Mouse (Mus musculus) embryonic facial prominence, embryonic 12.5 days (tissue): ENCODE measurements around the gene Gsdmc4. TPM values are rescaled to one million over a fixed set of nuclear protein-coding genes. Genes with fewer than 3 reads are reported as not detected.
"Not testable (repeated sequence)": the region's sequence is repeated elsewhere in the genome, so short reads cannot be mapped to it uniquely, and the experiment has no call there.

Experiments used
- ATAC-seq: fragments of 200-750 bp; cut with Nextera tagmentation; 2 replicates; pipeline ENCODE4 v1.8.0; 2017; ENCODE audit not compliant: insufficient number of reproducible peaks, insufficient read depth, low FRiP score, low TSS enrichment
- H3K27ac ChIP-seq: fragments of 300-500 bp; sonication (generic); 2 replicates; pipeline ENCODE4 v1.5.1; 2016; ENCODE audit warnings: mild to moderate bottlenecking
- H3K27me3 ChIP-seq: fragments of 300-500 bp; sonication (generic); 2 replicates; pipeline ENCODE4 v1.6.1; 2016; ENCODE audit warnings: mild to moderate bottlenecking, moderate library complexity
- H3K36me3 ChIP-seq: fragments of 300-500 bp; sonication (generic); 2 replicates; pipeline ENCODE4 v1.6.1; 2016; ENCODE audit warnings: mild to moderate bottlenecking
- H3K4me1 ChIP-seq: fragments of 300-500 bp; sonication (generic); 2 replicates; pipeline ENCODE4 v1.6.1; 2016
- H3K4me2 ChIP-seq: fragments of 300-500 bp; sonication (generic); replicated peaks from 2 replicates; pipeline ENCODE4 v1.6.1; 2016; ENCODE audit warnings: mild to moderate bottlenecking, moderate library complexity
- H3K4me3 ChIP-seq: fragments of 300-500 bp; sonication (generic); 2 replicates; pipeline ENCODE4 v1.5.1; 2016; ENCODE audit warnings: mild to moderate bottlenecking
- H3K9ac ChIP-seq: fragments of 300-500 bp; sonication (generic); 2 replicates; pipeline ENCODE4 v1.6.1; 2016; ENCODE audit warnings: mild to moderate bottlenecking, moderate library complexity
- H3K9me3 ChIP-seq: fragments of 300-500 bp; sonication (generic); 2 replicates; pipeline ENCODE4 v1.6.1; 2016; ENCODE audit warnings: mild to moderate bottlenecking, moderate library complexity
- WGBS: fragments of 180-500 bp; shearing (Covaris S2); methylation state at CpG from one replicate; pipeline ENCODE4 v1.1.7; 2016; 5-methylcytosine and 5-hydroxymethylcytosine counted together
- polyA plus RNA-seq: library from polyadenylated mRNA; unstranded; fragments of >200 nt; fragmentation: Nextera tagmentation; extraction: Ambion mirVana; gene quantifications from 2 replicates; pipeline ENCODE4 v1.2.1, GENCODE M21; 2016

The Gsdmc4 gene
- polyA plus RNA-seq, 1 experiment from 2014 or later: 0.08 TPM

- not testable (repeated sequence) for H3K27ac ChIP-seq, H3K36me3 ChIP-seq, H3K4me3 ChIP-seq, H3K9ac ChIP-seq, H3K27me3 ChIP-seq, H3K4me1 ChIP-seq, ATAC-seq, H3K9me3 ChIP-seq, H3K4me2 ChIP-seq
- 93% methylated on average over 4 of the region's 4 CpGs for WGBS
These were observed 4.5 kb upstream of the Gsdmc4 start for GRCm38 (mm10) chr15:63916584-63916983.

DNA sequence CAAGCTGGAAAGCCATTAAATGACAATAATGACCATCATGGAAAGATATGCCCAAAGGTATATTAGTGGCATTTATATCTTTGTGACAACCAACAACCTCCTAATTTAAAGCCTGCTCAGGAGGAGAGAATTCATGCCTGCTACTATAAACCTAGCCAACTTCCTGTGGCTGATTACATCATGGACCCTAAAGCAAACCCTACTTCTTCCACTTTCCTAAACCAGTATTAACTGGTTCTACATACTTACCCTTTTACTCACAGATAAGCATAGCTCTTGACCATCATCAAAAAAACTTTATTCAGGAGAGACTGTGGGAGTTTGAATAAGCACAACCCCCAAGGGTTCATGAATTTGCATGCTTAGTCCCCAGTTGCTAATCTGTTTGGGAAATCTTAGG is 2.2 kb downstream of the Gsdmc4 start:
- not testable (repeated sequence) for H3K36me3 ChIP-seq

DNA sequence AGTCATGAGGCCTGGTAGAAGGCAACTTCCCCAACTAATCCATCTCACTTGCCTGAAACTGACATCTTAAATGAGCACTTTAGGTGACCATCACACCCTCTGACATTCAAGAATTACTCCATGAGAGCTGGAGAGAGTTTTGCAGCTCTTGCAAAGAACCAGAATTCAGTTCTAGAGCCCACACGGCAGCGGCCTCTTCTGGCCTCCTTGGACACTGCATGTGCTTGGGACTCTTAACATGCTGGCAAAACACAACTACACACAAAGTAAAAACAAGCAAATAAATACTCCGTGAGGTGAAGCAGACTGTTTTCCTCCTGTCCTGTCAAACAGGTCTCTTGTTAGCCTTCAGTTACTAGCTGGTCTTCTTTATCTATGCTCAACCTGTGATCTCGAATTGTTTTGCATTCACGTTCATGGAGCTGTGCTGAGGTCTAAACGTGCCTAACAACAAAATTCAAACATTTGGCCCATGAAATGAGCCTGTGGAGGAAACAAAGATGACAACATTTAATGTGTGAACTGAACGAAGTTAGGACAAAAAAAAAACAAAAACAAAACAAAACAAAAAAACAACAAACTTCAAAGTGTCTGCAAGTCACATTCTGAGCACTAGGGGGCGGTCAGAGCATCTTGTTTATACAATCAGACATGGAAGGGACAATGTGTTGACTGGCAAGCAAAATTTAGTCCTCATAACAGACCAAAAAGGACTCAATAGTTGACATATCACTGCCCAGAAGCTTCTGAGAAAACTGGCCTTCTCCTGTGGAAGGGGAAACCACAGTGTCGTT is 16.3 kb downstream of the Gsdmc4 start:
- not testable (repeated sequence) for H3K27ac ChIP-seq, H3K4me3 ChIP-seq, H3K9ac ChIP-seq, H3K27me3 ChIP-seq, H3K4me2 ChIP-seq, H3K9me3 ChIP-seq, ATAC-seq, H3K36me3 ChIP-seq, H3K4me1 ChIP-seq
- 36% methylated on average over 9 of the region's 9 CpGs for WGBS

More for the DNA sequence above, 2.2 kb downstream of the Gsdmc4 start:
- not testable (repeated sequence) for H3K9ac ChIP-seq, H3K4me3 ChIP-seq, H3K27me3 ChIP-seq, H3K9me3 ChIP-seq, H3K27ac ChIP-seq, ATAC-seq, H3K4me1 ChIP-seq, H3K4me2 ChIP-seq

GRCm38 (mm10) chr15:63888440-63888839 is 23.7 kb downstream of the Gsdmc4 start:
- not testable (repeated sequence) for H3K27me3 ChIP-seq, H3K27ac ChIP-seq, H3K4me2 ChIP-seq, ATAC-seq, H3K4me1 ChIP-seq, H3K4me3 ChIP-seq, H3K9me3 ChIP-seq, H3K9ac ChIP-seq, H3K36me3 ChIP-seq
- WGBS: 70% methylated on average over 5 of the region's 5 CpGs

- not testable (repeated sequence) for H3K27ac ChIP-seq, H3K4me3 ChIP-seq, H3K4me2 ChIP-seq, H3K9ac ChIP-seq, H3K36me3 ChIP-seq, ATAC-seq, H3K9me3 ChIP-seq, H3K4me1 ChIP-seq, H3K27me3 ChIP-seq
- no CpG with 5 or more reads among the region's 5 CpGs for WGBS
These were observed 24.1 kb downstream of the Gsdmc4 start for GRCm38 (mm10) chr15:63887949-63888348.

- ATAC-seq, H3K36me3 ChIP-seq, H3K27me3 ChIP-seq, H3K4me3 ChIP-seq, H3K27ac ChIP-seq, H3K9me3 ChIP-seq, H3K4me2 ChIP-seq, H3K4me1 ChIP-seq, H3K9ac ChIP-seq: not testable (repeated sequence)
- 90% methylated on average over 1 of the region's 3 CpGs for WGBS
These were observed 33.6 kb downstream of the Gsdmc4 start, which contains the start of gene Gsdmc3 for GRCm38 (mm10) chr15:63878458-63878857. Gsdmc3 (minus strand) TSS chr15:63878558.

DNA sequence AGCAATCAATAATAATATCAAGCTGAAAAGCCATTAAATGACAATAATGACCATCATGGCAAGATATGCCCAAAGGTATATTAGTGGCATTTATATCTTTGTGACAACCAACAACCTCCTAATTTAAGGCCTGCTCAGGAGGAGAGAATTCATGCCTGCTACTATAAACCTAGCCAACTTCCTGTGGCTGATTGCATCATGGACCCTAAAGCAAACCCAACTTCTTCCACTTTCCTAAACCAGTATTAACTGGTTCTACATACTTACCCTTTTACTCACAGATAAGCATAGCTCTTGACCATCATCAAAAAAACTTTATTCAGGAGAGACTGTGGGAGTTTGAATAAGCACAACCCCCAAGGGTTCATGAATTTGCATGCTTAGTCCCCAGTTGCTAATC is 35.9 kb downstream of the Gsdmc4 start:
- not testable (repeated sequence) for H3K4me1 ChIP-seq, H3K9ac ChIP-seq, ATAC-seq, H3K27ac ChIP-seq, H3K4me3 ChIP-seq, H3K9me3 ChIP-seq, H3K36me3 ChIP-seq, H3K4me2 ChIP-seq, H3K27me3 ChIP-seq

DNA sequence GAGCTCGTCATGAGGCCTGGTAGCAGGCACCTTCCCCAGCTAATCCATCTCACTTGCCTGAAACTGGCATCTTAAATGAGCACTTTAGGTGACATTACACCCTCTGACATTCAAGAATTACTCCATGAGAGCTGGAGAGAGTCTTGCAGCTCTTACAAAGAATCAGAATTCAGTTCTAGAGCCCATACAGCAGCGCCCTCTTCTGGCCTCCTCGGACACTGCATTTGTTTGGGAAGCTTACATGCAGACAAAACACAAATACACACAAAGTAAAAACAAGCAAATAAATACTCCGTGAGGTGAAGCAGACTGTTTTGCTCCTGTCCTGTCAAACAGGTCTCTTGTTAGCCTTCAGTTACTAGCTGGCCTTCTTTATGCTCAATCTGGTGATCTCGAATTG is 50.1 kb downstream of the Gsdmc4 start:
- not testable (repeated sequence) for H3K9ac ChIP-seq, H3K4me1 ChIP-seq, H3K4me2 ChIP-seq, H3K36me3 ChIP-seq, H3K27me3 ChIP-seq, H3K4me3 ChIP-seq, H3K9me3 ChIP-seq, H3K27ac ChIP-seq, ATAC-seq
- WGBS: 53% methylated on average over 5 of the region's 5 CpGs

Other genes starting within 250 kb of the Gsdmc4 start
- gene Gsdmc2, start 67.1 kb downstream of the Gsdmc4 start, polyA plus RNA-seq: 0.08 TPM in 1 of 2 replicates, not detected in the other
- gene Gsdmc3, start 33.7 kb downstream of the Gsdmc4 start, polyA plus RNA-seq: not detected in 2 replicates
- 70.5 and 79.6 TPM in 2 replicates for gene Fam49b, start 148.2 kb upstream of the Gsdmc4 start, polyA plus RNA-seq